Mouse (Mus musculus): ENCODE measurements around the gene Zfand2b.

The Zfand2b gene

DNA sequence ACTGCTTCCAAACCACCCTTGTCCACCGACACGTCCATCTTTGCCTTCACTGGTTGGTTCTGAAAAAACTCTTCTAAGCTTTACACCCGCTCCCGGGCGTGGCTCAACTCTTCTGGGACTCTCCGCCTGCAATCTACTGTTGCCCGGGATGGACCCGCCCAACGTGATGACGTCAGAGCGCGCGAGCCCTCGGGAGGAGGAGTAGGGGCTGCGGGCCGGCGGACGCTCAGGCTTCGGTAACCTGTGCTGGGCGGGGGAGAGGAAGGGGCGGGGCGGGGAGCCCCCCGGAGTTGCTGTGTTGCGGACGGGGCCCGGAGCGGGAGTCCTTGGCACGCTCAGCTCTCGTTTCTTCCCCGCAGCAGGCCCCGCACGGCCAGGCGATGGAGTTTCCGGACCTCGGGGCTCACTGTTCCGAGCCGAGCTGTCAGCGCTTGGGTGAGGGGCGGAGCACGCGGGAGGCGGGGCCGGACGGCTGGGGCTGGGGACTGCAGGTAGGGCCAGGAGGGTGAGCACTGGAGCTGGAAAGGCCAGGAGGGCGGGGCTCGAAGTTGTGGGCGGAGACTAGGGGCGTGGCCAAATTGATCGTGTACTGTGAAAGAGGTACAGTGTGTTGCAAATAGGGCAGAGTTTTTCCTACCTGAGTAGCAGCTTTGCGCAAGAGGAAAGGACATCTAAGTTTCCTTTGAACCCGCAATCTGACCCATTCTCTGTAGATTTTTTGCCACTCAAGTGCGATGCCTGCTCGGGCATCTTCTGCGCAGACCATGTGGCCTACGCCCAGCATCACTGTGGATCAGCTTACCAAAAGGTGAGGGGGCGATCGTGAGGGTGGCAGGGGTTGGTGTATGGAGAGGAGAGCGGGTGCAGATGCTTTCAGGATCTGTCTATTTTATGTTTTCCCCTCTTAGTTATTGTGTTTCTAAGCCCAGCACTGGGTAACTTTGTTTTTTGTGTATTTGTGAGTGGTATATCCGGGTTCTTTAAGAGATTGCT lies at the start of gene Zfand2b:
TSS of gene Zfand2b (plus strand) at position 175 of the 993 bp plus-strand sequence.
- peak; percentile 97 for DNase-seq (ENCODE audit: extremely low read depth, insufficient read length, low spot score)

DNA sequence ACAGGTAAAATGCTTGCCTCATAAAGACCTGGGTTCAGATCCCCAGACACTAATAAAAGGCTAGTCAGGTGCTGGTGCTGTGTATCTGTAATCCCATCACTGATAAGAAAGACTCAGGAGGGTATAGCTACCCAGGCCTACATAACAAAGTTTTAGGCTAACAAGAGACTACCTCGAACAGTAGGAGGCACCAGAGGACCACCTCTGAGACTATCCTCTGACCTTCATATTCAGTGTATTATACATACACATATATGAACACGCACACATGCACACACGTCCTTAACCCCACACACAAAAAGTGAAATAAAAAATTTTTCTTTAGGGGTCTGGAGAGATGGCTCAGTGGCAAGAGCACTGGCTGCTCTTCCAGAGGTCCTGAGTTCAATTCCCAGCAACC lies 46.2 kb upstream of the Zfand2b start:
- DNase-seq (ENCODE audit: extremely low read depth, insufficient read length, low spot score): no peak

DNA sequence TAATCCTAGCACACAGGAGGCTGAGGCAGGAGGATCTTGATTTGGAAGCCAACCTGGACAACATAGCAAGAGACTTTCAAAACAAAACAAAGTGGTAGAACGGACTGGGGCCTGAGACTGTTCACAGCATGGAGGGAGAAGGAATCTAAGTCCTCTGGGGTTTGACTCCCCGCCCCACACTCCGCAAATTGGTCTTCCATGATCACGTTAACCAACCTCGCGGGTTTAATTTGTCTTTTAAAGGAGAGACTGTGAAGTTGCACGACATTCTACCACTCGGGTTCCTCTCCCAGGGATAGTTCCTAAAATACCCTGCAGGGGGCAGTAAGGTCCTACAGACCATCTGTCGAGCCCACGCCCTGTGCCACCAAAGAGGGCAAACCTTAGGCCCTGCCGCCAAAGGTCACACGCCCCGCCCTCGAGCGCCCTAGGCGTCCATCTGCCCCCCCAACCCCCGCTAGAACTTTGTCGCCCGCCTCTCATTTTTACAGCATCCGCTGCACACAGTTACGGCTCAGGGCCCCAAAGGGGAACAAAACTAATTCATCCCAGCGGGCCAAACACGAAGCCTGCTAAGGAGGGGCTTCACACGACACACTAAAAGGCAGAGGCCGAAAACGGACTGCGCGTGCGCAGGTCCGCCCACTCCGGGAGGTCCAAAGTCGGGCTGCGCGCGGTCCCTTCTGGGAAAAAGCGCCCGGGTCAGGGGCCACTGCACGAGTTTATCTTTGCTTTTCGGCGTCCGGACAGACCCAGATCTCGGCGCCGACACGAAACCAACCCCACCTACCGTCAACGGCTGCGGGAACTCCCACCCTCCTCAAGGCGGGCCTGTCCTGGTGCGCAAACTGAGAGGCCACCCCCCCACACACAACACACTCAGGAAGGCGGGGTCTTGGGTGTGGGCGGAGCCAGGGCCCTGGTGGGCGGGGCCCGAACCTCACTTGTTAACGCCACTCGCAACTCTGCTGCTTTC lies 43.8 kb upstream of the Zfand2b start, which contains the start of gene Nhej1:
TSS of gene Nhej1 (minus strand) at position 855 of the 976 bp plus-strand sequence.
- peak; percentile 97 for DNase-seq (ENCODE audit: extremely low read depth, insufficient read length, low spot score)

DNA sequence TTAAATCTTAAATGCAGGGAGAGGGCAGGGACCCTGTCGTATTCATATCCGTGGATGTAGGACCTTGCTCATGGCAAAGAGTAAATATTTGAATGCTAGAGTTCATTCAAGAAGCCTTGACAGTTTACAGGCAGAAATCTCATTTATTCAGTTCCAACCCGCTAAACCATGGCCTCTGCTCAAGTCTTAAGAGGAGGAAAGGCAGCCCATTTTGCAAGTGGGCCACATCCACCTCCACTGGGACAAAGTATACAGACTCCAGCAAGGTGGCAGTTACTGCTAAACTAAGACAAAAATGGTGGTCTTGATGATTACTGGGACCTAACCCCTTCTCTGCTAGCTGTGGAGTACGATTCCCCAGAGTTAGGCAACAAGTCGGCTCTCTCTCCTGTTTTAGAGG lies 43.0 kb upstream of the Zfand2b start:
- DNase-seq (ENCODE audit: extremely low read depth, insufficient read length, low spot score): no peak

DNA sequence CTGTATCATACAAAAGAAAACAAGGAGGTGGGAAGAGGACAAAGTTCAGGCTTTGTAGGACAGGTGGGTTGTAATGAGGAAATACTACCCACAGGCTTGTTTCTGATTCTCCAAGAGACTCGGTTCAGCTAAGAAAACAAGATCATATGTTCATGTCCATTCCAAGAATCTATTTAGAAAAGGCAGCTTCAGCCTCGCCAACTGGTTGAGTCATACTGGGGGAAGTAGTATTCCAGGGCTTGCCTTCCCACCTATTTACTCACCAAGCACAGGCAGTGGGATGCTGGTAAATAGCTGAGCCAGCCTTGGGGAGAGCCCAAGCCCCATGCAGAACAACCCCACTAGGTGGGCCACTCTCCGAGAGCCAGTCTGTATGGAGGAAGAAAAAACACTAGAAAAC lies 39.8 kb upstream of the Zfand2b start:
- no peak for DNase-seq (ENCODE audit: extremely low read depth, insufficient read length, low spot score)

DNA sequence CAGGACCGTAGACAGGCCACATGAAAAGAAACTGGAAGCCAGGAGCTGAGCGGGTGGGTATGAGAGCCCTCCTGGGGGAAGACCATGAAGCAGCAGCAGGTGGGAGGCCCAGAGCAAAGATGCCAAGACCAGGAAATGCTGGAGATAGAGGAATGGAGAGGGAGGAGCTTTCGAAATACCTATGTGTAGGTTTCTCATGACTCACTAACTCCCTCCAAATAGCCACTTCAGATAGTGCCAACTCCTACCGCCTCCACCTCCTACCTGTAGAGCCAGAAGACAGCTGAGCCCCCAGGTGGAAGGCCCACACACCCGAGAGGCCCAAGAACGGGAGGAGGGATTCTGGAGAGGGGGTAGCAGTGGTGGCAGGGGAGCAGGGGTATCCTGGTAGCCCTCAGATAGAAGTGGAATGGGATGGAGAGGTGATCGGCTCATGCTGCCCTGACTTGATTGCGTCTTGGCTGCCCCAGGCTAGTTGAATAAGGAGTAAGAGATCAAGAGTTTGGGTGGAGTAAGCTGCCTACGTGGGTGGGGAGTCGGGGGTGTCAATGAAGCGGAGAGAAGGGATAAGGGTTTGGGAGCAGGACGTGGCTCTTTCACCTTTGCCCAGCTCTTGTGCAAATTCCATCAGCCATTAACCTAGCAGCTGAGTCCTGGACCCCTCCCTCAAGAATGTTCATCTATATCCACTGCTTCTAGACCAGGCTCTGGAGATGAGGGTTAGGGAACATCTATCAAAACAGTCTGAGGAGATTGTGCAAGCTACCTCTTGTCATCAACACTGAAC lies 34.8 kb upstream of the Zfand2b start, which contains the start of gene Slc23a3:
TSS of gene Slc23a3 (minus strand) at position 470 of the 787 bp plus-strand sequence.
- no peak for DNase-seq (ENCODE audit: extremely low read depth, insufficient read length, low spot score)

DNA sequence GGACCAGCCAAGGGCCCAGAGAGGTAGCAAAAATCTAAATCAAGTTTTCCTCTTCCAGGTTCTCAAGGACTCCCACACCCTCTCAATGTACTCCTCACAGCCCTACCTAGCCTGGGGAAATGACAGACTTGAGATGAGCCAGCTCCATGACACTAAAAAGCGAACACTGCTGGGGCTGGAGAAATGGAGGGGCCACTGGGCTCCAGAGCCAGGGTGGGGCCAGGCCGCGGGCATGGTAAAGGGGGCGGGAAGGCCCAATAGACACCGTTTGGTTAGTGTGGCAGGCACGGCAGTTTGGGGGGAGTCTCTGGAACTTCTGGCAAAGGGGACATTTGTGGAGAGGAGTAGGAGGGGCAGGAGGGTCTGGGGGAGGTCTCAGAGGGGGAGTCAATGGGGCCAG lies 32.2 kb upstream of the Zfand2b start:
- no peak for DNase-seq (ENCODE audit: extremely low read depth, insufficient read length, low spot score)

DNA sequence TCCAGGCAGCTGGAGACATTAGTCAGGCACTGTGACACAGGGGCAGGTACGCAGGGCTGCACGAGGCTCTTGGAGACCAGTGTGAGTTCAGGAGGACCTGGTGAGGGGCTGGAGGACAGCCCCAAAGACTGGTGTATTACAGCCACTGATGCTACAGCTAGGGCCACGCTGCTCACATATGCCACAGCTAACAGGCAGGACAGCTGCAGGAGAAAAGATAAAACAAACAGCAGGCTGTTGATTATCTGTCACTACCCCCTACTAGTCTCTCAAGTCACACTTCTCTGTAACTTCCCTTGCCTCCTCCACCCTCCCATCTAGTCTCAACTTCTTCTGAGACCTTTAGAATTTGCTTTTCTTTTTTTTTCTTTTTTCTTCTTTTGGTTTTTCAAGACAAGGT lies 31.7 kb upstream of the Zfand2b start:
- no peak for DNase-seq (ENCODE audit: extremely low read depth, insufficient read length, low spot score)

DNA sequence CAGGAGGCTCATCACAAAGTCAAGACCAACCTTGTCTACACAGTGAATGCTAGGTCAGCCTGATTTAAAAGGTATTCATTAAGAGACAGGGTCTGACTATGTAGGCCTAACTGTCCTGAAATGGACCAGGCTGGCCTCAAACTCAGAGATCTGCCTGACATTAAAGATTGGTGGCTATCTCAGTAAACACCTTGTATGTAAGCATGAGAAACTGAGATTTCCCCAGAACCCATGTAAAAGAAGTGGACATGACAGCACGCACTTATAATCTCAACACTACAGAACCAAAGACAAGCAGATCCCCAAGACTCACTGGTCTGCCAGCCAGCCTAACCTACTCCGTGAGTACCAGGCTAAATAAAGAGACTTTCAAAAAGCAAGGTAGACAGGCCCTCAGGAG lies 30.0 kb upstream of the Zfand2b start:
- no peak for DNase-seq (ENCODE audit: extremely low read depth, insufficient read length, low spot score)

DNA sequence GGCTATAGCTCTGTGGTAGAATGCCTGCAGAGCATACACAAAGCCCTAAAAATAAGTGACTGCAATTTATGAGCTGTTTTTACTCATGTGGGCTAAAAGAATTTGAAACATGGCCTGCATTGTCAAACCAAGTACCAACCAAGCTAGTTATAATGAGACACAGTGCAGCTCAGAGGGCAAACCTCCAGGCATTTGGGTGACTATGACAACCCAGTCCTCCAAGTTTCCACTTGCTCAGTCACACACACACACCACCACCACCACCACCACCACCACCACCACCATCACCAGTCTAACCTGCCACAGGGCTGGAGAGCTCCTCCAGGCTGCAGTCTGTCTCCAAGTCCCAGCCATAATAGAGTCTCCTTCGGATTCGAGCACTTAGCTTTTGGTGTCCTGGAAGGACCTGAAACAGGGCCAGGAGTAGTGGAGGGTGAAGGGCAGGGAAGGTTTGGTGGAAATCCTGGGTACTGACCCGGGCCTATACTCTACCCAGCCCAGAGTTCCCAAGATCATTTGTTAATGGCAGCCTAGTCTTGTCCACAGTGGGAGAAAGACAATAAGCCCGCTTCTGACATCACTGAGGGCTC lies 27.8 kb upstream of the Zfand2b start:
- DNase-seq (ENCODE audit: extremely low read depth, insufficient read length, low spot score): no peak

DNA sequence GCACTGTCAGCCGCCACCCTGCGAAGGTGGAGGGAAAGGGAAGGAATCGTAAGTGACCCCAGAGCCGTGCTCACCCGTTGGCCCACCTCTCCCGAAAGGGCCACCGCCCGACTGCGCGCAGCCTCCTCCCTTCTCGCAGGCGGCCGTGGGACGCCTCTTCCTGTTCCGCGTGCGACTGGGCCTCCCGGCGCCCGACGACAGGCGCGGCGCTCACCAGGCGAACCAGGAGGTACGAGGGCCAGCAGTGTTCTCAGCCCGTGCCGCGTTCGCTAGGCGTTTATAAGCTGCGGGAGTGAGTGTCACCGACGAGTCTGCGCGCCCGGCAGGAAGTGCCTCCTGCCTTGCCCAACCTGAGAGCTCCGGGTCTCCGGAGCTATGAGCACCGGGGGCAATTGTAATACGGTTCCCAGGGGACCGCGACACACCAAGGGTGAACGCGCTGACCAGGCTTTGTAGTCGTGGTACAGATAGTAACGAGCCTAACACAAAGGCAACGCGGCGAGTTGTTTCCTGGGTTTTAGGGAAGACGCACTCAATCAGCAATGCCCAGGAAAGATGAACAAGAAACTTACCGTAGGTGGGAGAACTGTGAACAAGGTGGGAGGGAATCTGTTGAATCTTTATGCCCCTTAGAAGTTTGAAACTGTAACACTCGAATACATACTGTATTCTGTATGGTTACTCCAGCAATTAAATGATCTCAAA lies 26.8 kb upstream of the Zfand2b start:
- peak; percentile 86 for DNase-seq (ENCODE audit: extremely low read depth, insufficient read length, low spot score)

DNA sequence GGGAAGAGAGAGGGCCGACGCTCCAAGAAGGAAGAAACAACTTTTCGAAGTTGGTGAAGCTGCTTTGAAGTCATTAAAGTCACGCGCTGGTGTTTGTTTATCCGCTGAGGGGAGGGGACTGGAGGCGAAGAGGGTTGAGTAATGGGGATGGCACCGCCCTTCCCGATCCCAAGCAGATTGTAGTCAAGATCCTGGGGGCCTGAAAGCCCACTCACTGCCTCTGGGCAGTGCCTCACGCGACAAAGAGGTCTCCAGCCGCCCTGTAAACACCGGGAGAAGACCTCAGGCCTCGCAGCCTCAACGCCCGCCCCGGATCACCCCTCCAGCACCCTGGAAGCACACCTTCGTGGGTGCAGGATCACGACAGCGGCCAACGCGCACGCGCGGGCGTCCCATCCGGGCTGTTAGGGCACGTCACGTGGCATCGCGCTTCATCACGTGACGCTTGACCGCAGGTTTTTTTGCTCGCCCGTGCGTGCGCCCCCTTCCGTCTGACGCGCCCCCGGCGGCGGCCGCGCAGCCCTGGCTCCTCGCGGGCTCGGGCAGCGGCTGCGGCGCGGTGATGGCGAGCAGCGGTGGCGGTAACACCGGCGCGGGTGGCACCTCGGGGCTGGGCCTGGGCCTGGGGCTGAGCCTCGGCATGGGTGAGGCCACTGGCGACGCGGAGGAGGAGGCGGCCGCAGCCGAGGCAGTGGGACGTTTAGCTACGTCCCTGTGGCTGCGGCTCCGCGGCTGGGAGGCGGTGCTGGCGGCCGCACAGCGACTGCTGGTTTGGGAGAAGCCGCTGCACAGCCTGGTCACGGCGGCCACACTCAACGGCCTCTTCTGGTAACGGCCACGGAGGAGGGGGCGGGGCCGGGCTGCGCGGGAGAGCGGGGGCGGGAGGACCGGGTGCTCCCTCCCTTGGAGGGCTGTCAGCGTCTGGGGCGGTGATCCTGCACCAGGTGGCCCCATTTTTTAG lies 25.9 kb upstream of the Zfand2b start, which contains the start of the genes Cnppd1 and Retreg2:
TSS of gene Cnppd1 (minus strand) at position 411 of the 961 bp plus-strand sequence.
TSS of gene Retreg2 (plus strand) at position 478 of the 961 bp plus-strand sequence.
- peak; percentile 96 for DNase-seq (ENCODE audit: extremely low read depth, insufficient read length, low spot score)

DNA sequence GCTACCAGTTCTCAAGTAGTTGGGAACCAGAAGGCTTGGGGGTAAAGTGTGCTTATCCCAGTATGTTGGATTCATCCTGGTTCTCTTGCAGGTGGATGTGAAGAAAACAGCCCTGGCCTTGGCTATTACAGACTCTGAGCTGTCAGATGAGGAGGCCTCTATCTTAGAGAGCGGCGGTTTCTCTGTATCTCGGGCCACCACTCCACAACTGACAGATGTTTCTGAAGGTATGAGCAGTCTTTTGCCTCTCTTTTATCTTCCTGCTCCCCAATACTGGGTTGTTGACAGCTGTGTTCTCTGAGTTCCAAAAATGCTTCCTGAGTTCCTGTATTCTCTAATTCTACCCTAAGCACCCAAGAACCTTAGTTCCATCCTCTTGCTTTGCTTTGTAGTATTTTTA lies 22.9 kb upstream of the Zfand2b start:
- DNase-seq (ENCODE audit: extremely low read depth, insufficient read length, low spot score): no peak

DNA sequence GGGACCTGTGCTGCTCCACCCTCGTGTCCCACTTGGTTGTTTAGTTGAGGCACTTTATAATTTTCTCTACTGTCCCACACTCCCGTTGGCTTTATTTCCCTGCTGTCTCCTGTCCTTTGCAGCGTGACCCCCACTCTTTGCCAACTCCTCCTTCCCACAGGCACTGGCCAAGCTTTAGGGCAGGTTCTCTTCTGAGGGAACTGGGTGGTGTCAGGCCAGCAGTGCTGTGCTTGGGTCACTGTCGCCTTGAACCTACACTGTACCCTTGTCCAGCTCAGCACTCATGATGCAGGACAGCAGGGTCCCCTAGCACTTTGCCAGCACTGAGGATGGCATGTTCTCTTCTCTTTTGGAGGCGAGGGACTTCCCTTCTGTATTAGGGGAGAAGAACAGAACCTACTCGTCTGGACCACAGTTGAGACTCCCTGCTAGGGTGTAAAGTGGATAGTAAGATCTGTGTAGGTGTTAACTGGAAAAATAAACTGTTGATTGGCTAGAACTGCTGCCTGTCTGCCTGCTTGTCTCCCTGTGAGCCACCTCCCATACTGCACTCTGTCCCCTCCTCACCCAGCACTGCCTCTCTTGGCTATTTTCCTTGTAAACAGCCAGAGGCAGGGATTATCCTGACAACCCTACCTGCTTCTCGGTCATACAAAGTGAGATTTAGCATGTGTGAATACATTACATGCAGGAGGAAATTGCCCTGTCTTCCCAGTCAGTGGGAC lies 20.9 kb upstream of the Zfand2b start:
- no peak for DNase-seq (ENCODE audit: extremely low read depth, insufficient read length, low spot score)

DNA sequence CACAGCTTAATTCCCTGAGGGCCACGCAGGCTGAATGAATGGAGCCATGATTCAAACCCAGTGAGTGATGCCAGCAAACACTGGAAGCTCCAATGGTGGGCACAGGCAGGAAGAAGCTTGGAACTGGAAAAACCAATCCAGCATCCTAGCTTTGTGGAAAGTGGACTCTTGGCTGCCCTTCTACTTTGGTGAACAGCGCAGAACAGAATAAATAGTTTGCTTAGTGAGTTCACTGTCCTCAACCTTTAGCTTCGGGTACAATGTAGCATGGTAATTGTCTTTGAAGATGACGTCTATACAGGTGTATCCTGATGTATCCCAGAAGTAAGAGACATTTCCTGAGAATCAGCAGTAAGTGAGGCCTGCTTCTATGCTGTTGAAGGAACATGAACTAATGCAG lies 19.7 kb upstream of the Zfand2b start:
- DNase-seq (ENCODE audit: extremely low read depth, insufficient read length, low spot score): no peak

DNA sequence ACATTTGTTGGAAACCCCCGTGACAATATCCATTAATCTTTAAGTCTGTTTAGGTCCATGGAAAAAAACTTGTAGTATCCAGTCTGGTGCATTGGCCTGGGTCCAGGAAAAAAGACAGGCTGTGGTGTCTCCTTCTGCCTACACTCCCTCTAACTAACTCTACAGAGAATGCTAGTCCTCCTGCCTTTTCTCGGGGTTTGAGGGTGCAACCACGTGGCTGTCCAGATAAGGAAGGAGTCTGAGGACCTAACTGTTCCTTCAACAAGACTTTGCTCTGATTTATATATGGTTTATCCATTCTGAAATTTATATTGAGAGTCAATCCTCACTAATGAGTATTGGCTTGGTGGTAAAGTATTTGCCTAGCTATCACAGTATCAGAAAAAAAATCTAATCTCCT lies 12.6 kb upstream of the Zfand2b start:
- DNase-seq (ENCODE audit: extremely low read depth, insufficient read length, low spot score): no peak

DNA sequence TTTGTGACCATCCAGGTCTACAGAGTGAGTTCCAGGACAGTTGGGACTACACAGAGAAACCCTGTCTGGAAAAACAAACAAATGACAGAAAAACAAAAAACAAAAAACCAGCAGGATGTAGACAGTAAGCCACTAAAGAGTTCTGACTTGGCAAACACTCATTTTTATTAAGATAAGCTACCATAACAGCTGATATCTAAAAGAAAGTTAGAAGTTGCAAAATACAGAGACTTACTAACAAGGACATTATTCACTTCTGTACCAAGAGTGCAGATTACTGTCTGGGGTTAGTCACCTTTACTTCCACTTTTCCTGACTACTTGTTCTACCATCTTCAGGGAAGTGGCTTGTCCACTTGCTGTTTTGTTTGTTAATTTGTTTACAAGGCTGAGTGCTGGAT lies 9.5 kb upstream of the Zfand2b start:
- DNase-seq (ENCODE audit: extremely low read depth, insufficient read length, low spot score): no peak
